Mouse (Mus musculus): ENCODE measurements around the gene B3galt4.

B3galt4 gene

GRCm38 (mm10) chr17:33943454-33943853 lies 7.8 kb downstream of the B3galt4 start:
- no peak for DNase-seq (ENCODE audit: extremely low spot score)

GRCm38 (mm10) chr17:33941381-33941780 lies 9.9 kb downstream of the B3galt4 start:
- no peak for DNase-seq (ENCODE audit: extremely low spot score)

- no peak for DNase-seq (ENCODE audit: extremely low spot score)
These were observed 10.3 kb downstream of the B3galt4 start for GRCm38 (mm10) chr17:33940981-33941380.

GRCm38 (mm10) chr17:33940206-33940805 lies 11.0 kb downstream of the B3galt4 start, which contains the start of the genes Pfdn6 and Wdr46:
TSS of gene Pfdn6 (minus strand) at chr17:33940343.
TSS of gene Wdr46 (plus strand) at chr17:33940660.
- DNase-seq (ENCODE audit: extremely low spot score): peak; percentile 92

- no peak for DNase-seq (ENCODE audit: extremely low spot score)
These were observed 12.5 kb downstream of the B3galt4 start for GRCm38 (mm10) chr17:33938783-33939182.

GRCm38 (mm10) chr17:33936993-33937392 lies 14.3 kb downstream of the B3galt4 start:
- no peak for DNase-seq (ENCODE audit: extremely low spot score)

- no peak for DNase-seq (ENCODE audit: extremely low spot score)
These were observed 15.7 kb downstream of the B3galt4 start for GRCm38 (mm10) chr17:33935422-33936055.

- no peak for DNase-seq (ENCODE audit: extremely low spot score)
These were observed 18.3 kb downstream of the B3galt4 start for GRCm38 (mm10) chr17:33932970-33933369.

GRCm38 (mm10) chr17:33932448-33932847 lies 18.8 kb downstream of the B3galt4 start:
- no peak for DNase-seq (ENCODE audit: extremely low spot score)

GRCm38 (mm10) chr17:33931947-33932346 lies 19.3 kb downstream of the B3galt4 start:
- no peak for DNase-seq (ENCODE audit: extremely low spot score)

- DNase-seq (ENCODE audit: extremely low spot score): no peak
These were observed 20.0 kb downstream of the B3galt4 start for GRCm38 (mm10) chr17:33931159-33931866.

- DNase-seq (ENCODE audit: extremely low spot score): peak; percentile 46
These were observed 20.8 kb downstream of the B3galt4 start for GRCm38 (mm10) chr17:33930280-33931158.

GRCm38 (mm10) chr17:33929371-33930279 lies 21.7 kb downstream of the B3galt4 start, which contains the start of gene Rgl2:
TSS of gene Rgl2 (plus strand) at chr17:33929543.
- peak; percentile 97 for DNase-seq (ENCODE audit: extremely low spot score)

GRCm38 (mm10) chr17:33928251-33928947 lies 22.9 kb downstream of the B3galt4 start:
- DNase-seq (ENCODE audit: extremely low spot score): no peak

- DNase-seq (ENCODE audit: extremely low spot score): peak; percentile 37
These were observed 24.9 kb downstream of the B3galt4 start for GRCm38 (mm10) chr17:33926207-33926932.

- no peak for DNase-seq (ENCODE audit: extremely low spot score)
These were observed 25.7 kb downstream of the B3galt4 start for GRCm38 (mm10) chr17:33925406-33926116.

- DNase-seq (ENCODE audit: extremely low spot score): no peak
These were observed 26.6 kb downstream of the B3galt4 start for GRCm38 (mm10) chr17:33924577-33925283.

- no peak for DNase-seq (ENCODE audit: extremely low spot score)
These were observed 29.9 kb downstream of the B3galt4 start for GRCm38 (mm10) chr17:33921361-33921760.
